Mouse (Mus musculus): ENCODE measurements around the gene Pdzd2. TPM values are rescaled to one million over a fixed set of nuclear protein-coding genes. Genes with fewer than 3 reads are reported as not detected.

Gene Pdzd2
- polyA plus RNA-seq, 1 experiment, result 9.3 TPM

GRCm38 (mm10) chr15:12674026-12674425, 65.7 kb downstream of the Pdzd2 start:
- Histone ChIP-seq H3K4me1 (ENCODE audit: control insufficient read depth, insufficient read depth, low read length) (no peaks in the 10 kb centered on the region), H3K27ac (ENCODE audit: control insufficient read depth, insufficient read depth, low read depth, low read length) (no peak overlapping the region), H3K4me3 (ENCODE audit: control insufficient read depth, low read depth, low read length) (no peak overlapping the region), H3K27me3 (ENCODE audit: control insufficient read depth, insufficient read depth, low read length) (no peaks in the 10 kb centered on the region), H3K36me3 (ENCODE audit: control insufficient read depth, insufficient read depth, low read length) (no peaks in the 10 kb centered on the region)
- TF ChIP-seq POLR2A (IDR thresholded peaks at IDR 0.05; ENCODE audit: control insufficient read depth, low read depth, low read length), result no peak
- no peak for TF ChIP-seq CTCF (IDR thresholded peaks at IDR 0.05; ENCODE audit: control insufficient read depth, insufficient read depth, insufficient replicate concordance, low read depth, low read length)

DNA sequence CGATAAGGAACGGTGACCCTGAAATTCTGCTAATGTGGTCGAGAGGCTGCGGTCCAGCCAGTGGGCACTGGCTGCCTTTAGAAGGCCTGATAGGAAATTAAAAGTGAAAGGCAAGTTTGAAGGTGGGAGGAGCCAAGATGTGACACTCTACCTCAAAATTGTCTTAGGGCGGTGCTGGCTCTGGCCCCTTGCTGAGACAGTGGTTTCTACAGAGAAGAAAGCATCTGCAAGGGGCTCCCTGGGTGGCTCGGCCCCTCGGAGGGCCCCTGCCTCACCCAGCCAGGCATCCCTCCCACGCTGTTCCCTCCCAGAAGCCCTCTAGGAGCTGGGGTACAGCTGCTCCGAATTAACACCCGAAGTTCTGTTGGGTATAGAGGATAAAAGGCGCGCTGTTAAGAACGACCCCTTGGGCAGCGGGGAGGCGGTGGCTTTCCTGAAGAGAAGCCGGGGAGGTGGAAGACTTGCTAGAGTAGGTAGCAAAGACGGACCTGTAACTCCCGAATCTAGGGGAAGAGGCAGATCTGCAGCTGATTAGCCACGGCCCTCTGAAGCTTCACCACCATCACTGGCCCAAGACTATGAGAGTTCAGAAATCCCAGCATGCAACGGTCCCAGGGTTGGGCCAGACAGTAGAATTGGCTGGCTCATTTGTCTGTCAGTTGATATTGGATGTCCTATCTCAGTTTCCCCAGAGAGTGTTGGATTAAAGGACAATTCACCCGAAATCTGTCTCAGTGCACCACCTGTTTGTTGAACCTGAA, 71.8 kb downstream of the Pdzd2 start:
- no peak for TF ChIP-seq POLR2A (IDR thresholded peaks at IDR 0.05; ENCODE audit: control insufficient read depth, low read depth, low read length)
- TF ChIP-seq CTCF (IDR thresholded peaks at IDR 0.05; ENCODE audit: control insufficient read depth, insufficient read depth, insufficient replicate concordance, low read depth, low read length), result no peak
- no peaks in the 10 kb centered on the region for H3K27me3 ChIP-seq (ENCODE audit: control insufficient read depth, insufficient read depth, low read length)
- H3K4me3 ChIP-seq (ENCODE audit: control insufficient read depth, low read depth, low read length), result peak overlapping the region; percentile 16
- peaks cover 9% of the 10 kb centered on the region for H3K4me1 ChIP-seq (ENCODE audit: control insufficient read depth, insufficient read depth, low read length)
- no peaks in the 10 kb centered on the region for H3K36me3 ChIP-seq (ENCODE audit: control insufficient read depth, insufficient read depth, low read length)
- H3K27ac ChIP-seq (ENCODE audit: control insufficient read depth, insufficient read depth, low read depth, low read length), result no peak overlapping the region

- no peaks in the 10 kb centered on the region for H3K27me3 ChIP-seq (ENCODE audit: control insufficient read depth, insufficient read depth, low read length)
- TF ChIP-seq CTCF (IDR thresholded peaks at IDR 0.05; ENCODE audit: control insufficient read depth, insufficient read depth, insufficient replicate concordance, low read depth, low read length) (no peak), POLR2A (IDR thresholded peaks at IDR 0.05; ENCODE audit: control insufficient read depth, low read depth, low read length) (no peak)
- no peak overlapping the region for H3K27ac ChIP-seq (ENCODE audit: control insufficient read depth, insufficient read depth, low read depth, low read length)
- no peaks in the 10 kb centered on the region for H3K36me3 ChIP-seq (ENCODE audit: control insufficient read depth, insufficient read depth, low read length)
- no peak overlapping the region; the same call in 1 of the 2 replicates for H3K4me3 ChIP-seq (ENCODE audit: control insufficient read depth, low read depth, low read length)
- peaks cover 9% of the 10 kb centered on the region for H3K4me1 ChIP-seq (ENCODE audit: control insufficient read depth, insufficient read depth, low read length)
Observed at GRCm38 (mm10) chr15:12665946-12666345, 73.8 kb downstream of the Pdzd2 start.

DNA sequence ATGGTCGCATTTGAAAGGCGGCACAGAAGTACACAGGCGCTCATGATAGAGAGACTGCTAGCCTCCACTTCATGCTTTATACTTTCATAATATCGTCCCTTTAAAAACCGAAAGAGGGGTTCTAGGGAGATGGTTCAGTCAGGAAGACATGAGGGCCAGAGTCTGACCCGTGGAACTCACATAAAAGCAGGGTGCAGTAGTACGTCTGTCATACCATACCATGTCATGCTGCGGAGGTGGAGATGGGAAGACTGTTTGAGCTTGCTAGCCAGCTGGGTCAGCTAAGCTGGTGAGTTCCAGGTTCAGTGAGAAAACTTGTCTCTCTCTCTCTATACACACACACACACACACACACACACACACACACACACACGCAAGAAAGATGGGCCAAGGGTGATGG, 76.4 kb downstream of the Pdzd2 start:
- Histone ChIP-seq H3K4me1 (ENCODE audit: control insufficient read depth, insufficient read depth, low read length) (peaks cover 8% of the 10 kb centered on the region), H3K4me3 (ENCODE audit: control insufficient read depth, low read depth, low read length) (no peak overlapping the region), H3K36me3 (ENCODE audit: control insufficient read depth, insufficient read depth, low read length) (no peaks in the 10 kb centered on the region), H3K27ac (ENCODE audit: control insufficient read depth, insufficient read depth, low read depth, low read length) (no peak overlapping the region), H3K27me3 (ENCODE audit: control insufficient read depth, insufficient read depth, low read length) (no peaks in the 10 kb centered on the region)
- no peak for TF ChIP-seq CTCF (IDR thresholded peaks at IDR 0.05; ENCODE audit: control insufficient read depth, insufficient read depth, insufficient replicate concordance, low read depth, low read length)
- TF ChIP-seq POLR2A (IDR thresholded peaks at IDR 0.05; ENCODE audit: control insufficient read depth, low read depth, low read length), result no peak

DNA sequence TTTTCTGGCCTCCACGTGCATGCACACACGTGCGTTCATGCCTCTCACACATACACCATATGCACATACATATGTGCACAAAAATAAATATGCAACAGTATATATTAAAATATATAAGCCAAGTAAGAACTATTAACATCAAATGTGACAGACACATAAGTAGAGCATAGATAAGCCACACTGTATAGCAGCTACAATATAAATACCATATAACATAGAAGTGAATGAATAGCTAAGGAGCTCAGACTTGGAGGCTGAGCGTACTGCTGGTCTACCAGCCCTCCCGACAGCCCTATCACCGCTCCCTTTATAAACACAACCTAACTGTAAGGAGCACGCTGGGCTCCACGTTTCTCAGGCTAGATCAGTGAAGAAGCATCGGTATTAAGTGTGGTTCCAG, 79.4 kb downstream of the Pdzd2 start:
- H3K4me1 ChIP-seq (ENCODE audit: control insufficient read depth, insufficient read depth, low read length), result no peaks in the 10 kb centered on the region
- no peaks in the 10 kb centered on the region for H3K36me3 ChIP-seq (ENCODE audit: control insufficient read depth, insufficient read depth, low read length)
- no peaks in the 10 kb centered on the region for H3K27me3 ChIP-seq (ENCODE audit: control insufficient read depth, insufficient read depth, low read length)
- TF ChIP-seq POLR2A (IDR thresholded peaks at IDR 0.05; ENCODE audit: control insufficient read depth, low read depth, low read length) (no peak), CTCF (IDR thresholded peaks at IDR 0.05; ENCODE audit: control insufficient read depth, insufficient read depth, insufficient replicate concordance, low read depth, low read length) (no peak)
- H3K4me3 ChIP-seq (ENCODE audit: control insufficient read depth, low read depth, low read length), result no peak overlapping the region
- no peak overlapping the region for H3K27ac ChIP-seq (ENCODE audit: control insufficient read depth, insufficient read depth, low read depth, low read length)

DNA sequence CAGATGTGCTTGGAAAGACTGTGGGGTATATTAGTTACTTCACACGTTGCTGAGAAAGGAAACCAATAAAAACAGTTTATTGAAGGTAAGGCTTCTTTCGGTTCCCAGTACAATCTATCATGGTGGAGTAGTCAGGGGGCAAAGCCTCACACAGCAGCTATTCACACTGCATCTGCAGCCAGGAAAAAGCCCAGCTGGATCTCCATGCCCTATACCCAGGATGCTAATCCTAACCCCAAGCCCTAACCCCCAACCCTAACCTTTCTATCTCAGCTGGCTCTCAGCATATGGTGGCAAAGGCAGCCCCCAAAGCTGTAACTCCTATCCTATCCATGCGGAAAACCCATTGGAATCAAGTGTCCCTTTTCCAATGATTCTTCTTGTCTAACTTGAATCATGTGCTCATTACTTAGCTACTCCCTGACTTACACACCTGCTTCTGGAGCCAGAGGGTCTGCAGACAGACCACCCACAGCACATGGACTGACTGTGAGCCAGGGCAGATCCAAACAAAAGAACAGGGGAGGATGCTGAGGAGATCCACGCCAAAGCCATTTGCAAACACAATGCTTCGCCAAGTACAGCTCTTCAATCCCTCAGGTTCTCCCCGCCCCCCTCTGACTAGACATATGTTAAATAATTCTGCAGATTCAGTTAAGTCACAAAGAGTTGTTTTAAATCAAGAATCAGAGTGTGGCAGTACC, 83.6 kb downstream of the Pdzd2 start:
- no peaks in the 10 kb centered on the region for H3K27me3 ChIP-seq (ENCODE audit: control insufficient read depth, insufficient read depth, low read length)
- H3K4me1 ChIP-seq (ENCODE audit: control insufficient read depth, insufficient read depth, low read length), result no peaks in the 10 kb centered on the region
- no peak for TF ChIP-seq CTCF (IDR thresholded peaks at IDR 0.05; ENCODE audit: control insufficient read depth, insufficient read depth, insufficient replicate concordance, low read depth, low read length)
- no peak for TF ChIP-seq POLR2A (IDR thresholded peaks at IDR 0.05; ENCODE audit: control insufficient read depth, low read depth, low read length)
- no peaks in the 10 kb centered on the region for H3K36me3 ChIP-seq (ENCODE audit: control insufficient read depth, insufficient read depth, low read length)
- H3K27ac ChIP-seq (ENCODE audit: control insufficient read depth, insufficient read depth, low read depth, low read length), result no peak overlapping the region
- H3K4me3 ChIP-seq (ENCODE audit: control insufficient read depth, low read depth, low read length), result no peak overlapping the region

- H3K4me3 ChIP-seq (ENCODE audit: control insufficient read depth, low read depth, low read length), result no peak overlapping the region
- H3K36me3 ChIP-seq (ENCODE audit: control insufficient read depth, insufficient read depth, low read length), result no peaks in the 10 kb centered on the region
- no peaks in the 10 kb centered on the region for H3K4me1 ChIP-seq (ENCODE audit: control insufficient read depth, insufficient read depth, low read length)
- no peak for TF ChIP-seq CTCF (IDR thresholded peaks at IDR 0.05; ENCODE audit: control insufficient read depth, insufficient read depth, insufficient replicate concordance, low read depth, low read length)
- no peak for TF ChIP-seq POLR2A (IDR thresholded peaks at IDR 0.05; ENCODE audit: control insufficient read depth, low read depth, low read length)
- H3K27me3 ChIP-seq (ENCODE audit: control insufficient read depth, insufficient read depth, low read length), result no peaks in the 10 kb centered on the region
- H3K27ac ChIP-seq (ENCODE audit: control insufficient read depth, insufficient read depth, low read depth, low read length), result no peak overlapping the region
Observed at GRCm38 (mm10) chr15:12655316-12655715, 84.4 kb downstream of the Pdzd2 start.

Measured in testis, adult 2 months (tissue).